Mouse (Mus musculus): ENCODE measurements at regions not wholly inside any gene's neighbourhood (a gene's known extent, or its start where the extent isn't known, plus 50 kb on each side); places are given as distances from the start of the nearest gene placed in this dataset.

DNA sequence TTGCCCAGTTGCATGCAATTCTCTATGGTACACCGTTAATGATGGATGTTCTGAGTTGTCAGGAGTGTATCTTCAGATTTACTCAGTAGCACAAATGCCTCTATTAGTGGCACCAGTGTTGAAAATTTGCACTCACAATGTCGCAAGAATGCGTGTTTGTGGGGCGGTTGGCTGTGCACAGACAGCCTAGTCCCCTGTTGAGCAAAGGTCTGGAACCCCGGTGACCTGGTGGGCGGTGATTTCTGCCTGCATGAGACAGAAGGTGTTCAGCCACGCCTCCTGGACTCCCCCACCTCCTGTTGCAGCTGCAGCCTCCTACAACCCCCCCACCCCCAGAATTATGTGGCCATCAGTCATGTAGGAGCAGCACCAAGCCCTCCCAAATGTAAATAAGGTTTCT lies 338.9 kb upstream of the Spred2 start:
- no peak for DNase-seq (ENCODE audit: low read depth, low spot score)

DNA sequence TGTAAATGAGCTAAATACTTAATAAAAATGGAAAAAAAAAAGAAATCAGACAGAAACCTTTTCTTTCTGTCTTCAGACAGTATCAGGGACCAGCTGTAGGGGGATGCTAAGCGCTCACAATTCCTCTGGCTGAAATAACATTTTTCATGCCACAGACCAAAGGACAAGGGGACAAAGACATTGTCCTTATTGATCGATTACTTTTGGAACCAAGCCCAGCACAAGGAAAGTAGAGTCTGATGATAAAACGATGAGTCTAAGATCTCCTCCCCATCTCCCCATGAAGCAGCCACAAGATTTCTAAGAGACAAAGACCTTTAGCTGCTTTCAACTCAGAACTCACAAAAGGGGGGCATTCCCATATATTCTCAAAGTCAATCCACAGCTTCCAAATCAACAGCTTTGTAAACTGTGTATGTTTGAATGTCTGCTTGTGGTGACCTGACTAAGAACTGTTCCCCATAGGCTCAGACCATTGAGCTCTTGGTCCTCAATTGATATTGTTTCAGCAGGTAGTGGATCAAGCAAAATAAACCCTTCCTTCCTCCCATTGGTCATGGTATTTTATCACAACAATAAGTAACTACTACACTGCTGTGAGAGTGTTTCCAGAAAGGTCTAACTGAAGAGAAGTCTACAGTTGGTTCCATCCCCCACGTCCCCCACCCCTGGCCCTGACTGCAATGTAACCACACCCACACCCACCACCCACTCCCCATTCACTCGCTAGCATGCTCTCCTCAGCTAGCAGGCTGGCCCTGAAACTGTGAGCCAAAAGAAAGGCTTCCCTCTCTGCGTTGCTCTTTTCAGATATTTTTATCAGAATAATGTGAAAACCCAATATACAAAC lies 331.4 kb upstream of the Spred2 start:
- no peak for DNase-seq (ENCODE audit: low read depth, low spot score)

DNA sequence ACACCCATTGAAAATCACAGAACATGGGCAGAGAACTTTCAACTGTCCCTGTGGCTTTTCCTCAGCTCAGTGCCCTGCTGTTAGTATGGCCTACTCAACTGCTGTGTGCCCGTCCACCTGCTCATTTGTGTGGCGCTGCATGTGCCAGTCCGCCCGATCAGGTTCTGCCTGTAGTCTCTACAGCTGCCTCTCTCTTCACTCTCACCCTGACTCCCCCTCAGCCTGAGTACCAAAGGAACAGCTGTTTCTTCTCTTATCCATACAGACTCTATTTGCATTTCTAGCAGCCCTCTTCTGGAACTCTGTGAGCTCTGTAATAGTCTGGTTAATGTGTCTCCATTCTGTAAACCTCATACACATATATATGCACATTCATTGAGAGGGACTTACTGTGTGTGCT lies 329.1 kb upstream of the Spred2 start:
- no peak for DNase-seq (ENCODE audit: low read depth, low spot score)

DNA sequence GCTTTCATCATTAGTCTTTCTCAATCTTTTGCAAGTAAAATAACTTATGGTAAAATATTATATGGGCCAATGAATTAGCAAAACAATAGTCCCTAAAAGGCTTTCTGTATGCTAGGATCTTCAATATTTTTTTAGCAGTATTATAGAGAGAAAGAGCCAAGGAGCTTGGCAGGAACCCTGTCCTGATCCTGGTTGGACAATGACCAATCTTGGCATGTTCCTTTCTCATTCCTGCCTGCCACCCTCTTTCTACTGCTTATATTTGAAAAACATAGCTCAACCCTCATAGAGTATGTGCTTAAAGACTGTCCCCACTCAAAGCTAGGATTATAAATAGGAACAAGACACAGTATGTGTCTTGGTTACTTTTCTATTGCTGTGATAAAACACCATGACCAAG lies 327.8 kb upstream of the Spred2 start:
- DNase-seq (ENCODE audit: low read depth, low spot score) = no peak

DNA sequence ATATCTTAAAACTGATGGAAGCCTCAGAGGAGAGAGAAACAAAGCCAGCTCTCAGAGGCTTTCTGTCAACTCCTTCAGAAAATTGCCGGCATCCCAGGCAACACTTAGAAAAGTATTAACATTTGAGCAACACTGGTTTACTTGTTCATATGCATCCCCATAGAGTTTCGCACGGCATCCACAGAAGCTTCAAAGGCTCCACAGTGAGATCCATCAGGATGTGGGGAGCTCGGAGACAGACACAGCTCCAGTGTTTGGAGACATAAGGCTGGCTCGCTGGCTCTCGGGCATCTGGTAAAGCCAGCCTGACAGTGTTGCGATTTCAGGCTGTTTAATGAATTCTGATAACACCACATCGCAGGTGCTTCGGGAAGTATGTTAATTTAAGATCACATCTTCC lies 324.7 kb upstream of the Spred2 start:
- no peak for DNase-seq (ENCODE audit: low read depth, low spot score)

DNA sequence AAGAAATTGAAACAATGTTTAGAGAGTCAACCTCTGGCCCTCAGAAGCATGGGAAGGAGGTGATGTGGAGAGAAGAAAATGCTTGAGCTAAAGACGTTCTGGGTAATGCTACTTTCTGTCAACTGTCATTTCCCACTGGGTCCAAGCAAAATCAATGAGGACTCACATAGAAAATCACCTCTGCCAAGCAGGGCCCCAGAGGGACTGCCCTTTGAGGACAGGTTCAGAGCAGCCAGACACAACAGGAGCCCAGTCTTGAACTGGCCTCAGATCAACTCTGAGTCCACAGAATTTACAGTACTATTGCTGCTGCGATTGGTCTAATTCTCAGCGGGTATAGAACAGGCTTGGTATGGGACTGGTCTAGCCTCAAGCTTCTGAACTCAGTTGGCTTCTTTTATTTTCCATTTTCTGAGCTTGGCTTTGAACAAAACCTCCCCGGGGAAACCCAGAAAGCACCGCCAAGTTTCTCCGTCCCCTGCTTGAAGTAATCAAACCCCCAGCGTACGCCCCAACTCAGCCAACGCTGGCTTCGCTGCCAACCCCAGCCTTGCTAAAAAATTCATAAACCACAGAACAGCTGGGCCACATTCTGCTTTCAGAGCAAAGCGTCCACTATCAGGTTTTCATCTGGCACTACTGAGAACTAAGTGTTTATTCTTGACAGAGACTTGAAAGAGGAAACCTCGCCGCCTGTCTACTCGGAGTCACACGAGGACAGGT lies 322.8 kb upstream of the Spred2 start:
- DNase-seq (ENCODE audit: low read depth, low spot score) = no peak

DNA sequence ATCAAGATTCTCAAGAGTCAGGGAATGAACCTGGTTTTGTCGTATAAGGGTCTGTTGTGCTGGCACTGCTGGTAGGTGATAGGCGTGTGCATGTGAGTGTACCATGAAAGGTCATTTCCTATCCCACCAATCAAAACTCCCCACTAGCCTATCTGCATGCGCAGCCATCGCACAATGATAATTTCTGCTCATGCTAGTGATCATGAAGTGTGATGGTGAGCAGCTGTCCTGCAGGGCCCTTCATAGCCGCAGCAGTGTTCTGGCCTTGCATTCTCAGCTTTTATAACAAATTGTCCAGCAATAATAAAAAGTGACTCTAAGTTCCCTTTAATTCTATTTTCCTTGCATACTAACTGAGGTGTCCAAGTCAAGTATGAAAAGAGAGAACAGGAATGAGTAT lies 321.7 kb upstream of the Spred2 start:
- DNase-seq (ENCODE audit: low read depth, low spot score) = no peak

DNA sequence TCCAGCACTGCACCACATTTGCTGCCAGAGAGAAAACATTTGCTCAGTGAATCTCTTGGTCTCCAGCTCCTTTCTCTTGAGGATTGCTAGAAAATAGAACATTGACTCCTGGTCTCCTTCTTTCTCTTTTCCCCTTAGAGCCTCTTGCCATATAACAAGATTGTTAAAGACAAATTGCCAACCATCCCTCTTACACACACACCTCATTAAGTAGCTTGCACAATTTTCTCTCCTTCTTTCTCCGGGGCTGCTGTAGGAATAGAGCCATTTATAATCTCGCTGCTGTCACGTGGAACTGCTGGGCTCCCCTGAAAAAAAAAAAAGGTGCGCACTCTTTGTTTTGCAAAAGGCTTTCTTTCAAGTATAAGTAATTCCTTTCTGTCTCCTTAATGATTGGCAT lies 318.6 kb upstream of the Spred2 start:
- DNase-seq (ENCODE audit: low read depth, low spot score) = no peak

DNA sequence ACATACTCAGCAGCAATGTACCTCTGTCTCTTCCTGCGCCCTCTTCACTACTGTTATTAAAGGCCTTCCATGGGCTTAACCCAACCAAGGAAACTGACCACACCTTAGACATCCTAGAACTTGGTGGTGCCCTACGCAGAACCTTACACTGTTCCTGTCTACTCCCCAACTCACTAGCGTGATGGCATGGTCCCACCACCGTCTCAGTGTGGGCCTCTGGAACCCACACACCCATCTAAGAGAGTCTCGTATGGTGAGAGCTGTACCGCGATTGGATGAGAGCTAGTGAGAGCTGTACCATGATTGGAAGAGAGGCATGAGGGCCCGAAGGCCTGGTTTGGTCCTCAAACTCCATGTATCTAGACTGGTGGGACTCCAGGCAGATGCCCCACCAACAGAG lies 317.2 kb upstream of the Spred2 start:
- DNase-seq (ENCODE audit: low read depth, low spot score) = no peak

DNA sequence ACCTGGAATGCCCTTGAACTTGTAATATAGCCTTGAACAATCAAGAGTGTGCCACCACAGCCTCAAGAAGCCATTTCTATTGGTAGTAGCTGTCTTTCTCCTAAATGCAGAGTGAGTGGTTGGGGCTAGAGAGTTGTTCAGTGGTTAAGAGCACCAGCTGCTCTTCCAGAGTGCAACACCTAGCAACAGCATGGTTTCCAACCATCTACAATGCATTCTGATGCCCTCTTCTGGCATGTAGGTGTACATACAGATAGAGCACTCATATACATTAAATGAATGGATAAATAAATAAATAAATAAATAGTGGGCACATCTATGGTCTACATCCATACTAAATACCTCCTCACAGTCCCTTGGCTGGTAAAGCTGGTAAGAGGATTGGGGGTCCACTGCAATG lies 316.2 kb upstream of the Spred2 start:
- no peak for DNase-seq (ENCODE audit: low read depth, low spot score)

DNA sequence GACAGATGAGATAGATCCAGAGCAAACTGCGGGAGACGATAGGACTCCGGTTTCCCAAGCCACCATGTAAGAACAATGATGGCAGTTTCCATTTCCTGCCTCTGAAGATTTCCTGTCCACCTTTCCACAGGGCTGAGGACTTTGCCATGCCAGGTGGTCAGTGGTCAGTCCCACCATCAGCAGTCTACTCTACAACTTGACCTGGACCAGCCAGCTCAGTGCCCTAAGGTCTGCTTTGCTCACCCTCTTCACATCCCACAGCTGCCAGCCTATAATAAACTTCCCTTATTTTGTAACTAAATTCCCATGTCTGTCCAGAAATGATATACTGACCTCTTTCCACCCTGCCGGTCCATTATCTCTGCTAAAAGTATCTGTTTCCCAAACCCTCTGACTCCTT lies 315.7 kb upstream of the Spred2 start:
- no peak for DNase-seq (ENCODE audit: low read depth, low spot score)

DNA sequence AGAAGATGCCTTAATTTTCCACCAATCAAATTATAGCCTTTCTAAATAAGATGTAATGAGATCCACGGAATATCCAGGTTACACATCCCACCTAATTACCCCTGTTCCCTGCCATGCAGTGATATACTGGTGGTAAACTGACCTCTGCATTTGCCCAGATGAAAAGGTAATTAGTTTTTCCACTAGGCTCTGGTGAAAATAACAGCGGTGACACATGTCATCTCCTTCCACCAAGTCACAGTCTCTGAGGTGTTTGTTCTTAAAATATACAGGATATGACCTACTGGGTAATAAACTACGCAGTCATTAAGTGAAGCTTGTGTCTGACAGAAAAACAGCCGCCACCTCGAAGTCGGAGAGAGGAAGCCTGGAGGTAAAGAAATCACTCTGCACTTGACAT lies 313.6 kb upstream of the Spred2 start:
- DNase-seq (ENCODE audit: low read depth, low spot score) = peak; percentile 52

DNA sequence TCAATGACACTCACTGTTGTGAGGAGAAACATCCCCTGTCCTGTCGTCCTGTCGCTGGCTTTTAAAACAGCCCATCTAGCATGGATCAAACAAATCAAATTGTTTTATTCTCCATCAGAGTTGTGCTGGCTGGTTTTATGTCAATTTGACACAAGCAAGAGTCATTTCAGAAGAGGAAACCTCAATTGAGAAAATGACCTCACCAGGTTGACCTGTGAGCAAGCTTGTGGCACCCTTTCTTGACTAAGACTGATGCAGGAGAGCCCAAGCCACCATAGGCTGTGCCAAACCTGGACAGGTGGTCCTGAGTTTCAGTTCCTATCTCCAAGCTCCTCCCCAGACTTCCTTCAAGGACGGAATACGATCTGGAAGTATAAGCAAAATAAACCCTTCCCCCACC lies 313.0 kb upstream of the Spred2 start:
- no peak for DNase-seq (ENCODE audit: low read depth, low spot score)

DNA sequence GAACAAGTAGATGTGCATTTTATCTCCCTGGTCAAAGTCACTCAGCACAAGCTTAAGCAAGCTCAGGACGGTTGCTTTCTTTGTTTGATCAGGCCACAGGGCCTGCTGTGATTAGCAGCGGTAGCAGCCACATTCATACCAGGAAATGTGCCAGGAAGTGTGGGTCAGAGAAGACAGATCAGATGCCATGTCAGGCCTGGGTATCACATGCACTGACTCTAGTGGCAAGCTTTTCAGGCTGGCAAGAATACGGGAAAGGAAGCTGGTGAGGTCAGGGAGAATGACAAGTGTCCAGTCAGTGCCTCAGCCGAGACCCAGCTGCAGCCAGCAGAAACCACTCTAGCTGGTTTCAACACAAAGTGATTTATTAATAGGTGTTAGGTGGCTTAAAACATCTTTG lies 307.7 kb upstream of the Spred2 start:
- DNase-seq (ENCODE audit: low read depth, low spot score) = no peak

DNA sequence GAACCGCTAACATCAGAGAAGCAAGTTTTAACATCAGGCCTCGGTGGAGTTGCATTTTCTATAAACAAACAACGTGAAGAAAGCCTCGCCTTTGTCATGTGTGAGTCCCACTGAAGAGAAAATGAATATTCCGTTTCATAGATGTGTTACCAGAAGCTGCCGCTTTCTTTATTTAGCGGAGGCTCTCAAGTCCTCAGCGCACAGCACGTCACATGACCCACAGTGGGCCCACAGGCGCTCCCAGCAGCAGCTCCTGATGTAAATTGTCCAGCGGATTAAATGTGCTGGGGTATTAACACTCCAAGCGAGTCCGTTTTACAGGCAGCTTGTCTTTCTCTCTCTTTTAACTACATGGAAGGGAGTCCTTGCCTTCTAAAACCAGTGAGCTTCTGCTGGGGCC lies 304.7 kb upstream of the Spred2 start:
- no peak for DNase-seq (ENCODE audit: low read depth, low spot score)

DNA sequence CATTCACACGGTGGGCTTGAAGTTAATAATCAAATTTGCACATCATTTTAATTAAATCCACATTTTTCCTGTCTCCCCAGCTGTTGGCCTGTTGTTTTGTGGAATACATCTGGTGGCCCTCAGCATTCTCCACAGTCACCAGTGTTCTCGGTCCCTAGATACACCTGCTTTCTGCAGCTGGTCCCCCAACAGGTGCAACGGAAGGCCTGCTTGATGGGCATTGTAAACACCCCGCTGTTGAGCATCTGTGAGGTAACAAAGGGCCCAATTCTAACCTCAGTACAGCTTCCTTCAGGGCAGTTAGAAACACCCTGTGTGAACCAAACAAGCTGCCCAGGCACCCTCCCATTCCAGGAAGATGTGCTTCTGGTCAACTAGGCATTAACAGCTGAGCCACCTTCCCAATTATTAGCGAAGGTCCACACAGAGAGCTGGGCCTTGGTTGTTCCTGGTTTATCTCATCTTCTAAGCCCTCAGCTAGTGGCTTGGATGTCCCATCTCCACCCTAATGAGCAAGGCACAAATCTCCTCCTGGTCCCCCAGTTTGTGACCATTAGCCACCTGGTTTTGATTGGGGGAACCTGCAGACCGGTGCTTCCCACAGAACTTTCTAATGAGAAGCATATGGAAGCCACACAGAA lies 293.0 kb upstream of the Spred2 start:
- DNase-seq (ENCODE audit: low read depth, low spot score) = peak; percentile 80

DNA sequence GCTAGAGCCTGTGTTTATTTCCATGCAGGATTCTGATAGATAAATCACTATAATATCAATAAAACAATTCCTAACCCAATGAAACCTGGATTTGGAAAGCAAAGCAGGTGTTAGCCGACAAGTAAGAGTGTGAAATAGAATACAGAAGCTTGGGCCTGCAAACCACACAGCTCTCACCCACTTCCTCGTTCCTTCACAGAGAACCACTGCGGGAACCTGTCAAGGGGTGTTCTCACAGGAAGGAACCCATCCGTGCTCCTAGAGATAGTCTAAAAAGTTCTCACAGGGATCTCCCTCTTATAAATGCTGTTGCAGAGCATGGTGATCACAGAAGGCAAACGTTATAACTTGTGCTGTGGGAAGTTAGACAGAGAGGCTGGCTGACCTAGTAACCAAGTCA lies 291.7 kb upstream of the Spred2 start:
- DNase-seq (ENCODE audit: low read depth, low spot score) = no peak

DNA sequence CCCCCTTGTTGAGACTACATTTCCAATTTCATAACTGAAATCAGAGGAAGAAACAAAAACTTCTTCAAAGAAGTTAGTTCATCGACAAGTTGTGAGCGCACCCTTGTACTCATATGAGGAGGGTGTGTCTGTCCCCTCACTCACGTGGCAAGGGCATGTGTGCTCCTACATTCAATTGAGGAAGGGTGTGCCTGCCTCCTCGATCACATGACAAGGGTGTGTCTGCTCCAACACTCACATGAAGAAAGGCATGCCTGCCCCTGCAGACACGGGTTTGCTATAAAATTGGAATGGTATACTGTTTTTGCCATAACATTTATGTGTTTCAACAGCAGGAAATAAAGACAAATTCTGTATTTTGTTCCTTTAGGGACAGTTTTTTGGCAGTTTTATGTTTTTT lies 290.6 kb upstream of the Spred2 start:
- DNase-seq (ENCODE audit: low read depth, low spot score) = no peak

DNA sequence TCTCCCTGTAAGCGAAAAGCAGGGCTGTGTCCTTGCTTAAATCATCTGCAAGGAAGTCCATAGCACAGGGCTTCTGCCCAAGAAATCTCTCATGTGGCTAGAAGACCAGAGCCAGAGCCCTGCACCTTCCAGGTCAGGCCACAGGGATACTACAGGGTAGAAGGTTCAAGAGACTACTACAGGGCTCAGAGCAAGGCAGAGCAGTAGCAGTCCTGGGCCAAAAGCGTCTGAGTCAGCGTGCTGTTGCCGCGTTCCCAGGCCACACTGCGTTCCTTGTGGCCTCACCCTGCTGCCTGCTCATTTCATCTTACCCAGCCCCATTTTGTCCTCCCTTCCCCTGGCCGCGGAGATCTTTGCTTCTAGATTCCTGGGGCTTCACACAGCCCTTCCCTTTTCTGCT lies 283.0 kb upstream of the Spred2 start:
- DNase-seq (ENCODE audit: low read depth, low spot score) = no peak

DNA sequence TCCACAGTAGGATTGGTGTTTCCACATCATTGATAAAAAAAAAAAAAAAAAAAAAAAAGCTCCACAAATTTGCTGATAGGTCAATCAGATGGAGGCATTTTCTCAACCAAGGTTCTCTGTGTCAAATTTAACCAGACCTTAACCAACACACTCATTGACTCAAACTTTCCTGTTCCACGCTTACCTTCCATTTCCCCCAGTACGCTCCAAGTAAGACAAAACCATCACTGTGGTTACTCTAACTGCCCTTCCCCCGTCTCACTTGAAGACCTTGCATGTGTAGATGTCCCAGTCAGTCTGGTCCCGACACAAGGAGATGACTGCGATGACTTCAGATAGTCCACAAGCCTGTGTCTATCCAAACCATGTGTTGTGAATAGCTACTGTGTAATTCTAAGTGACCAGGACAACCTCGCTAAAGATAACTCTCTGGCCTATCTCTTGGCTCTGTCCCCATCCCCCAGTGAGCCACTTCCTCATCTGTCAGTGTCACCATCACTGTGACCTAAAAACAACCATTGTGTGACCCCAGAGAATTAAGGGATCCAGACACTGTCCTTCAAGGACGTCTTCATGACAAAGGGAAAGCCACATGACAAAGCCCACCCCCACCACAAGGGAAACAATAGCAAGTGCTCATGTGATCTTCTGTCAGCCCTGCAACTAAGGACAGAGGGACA lies 279.9 kb upstream of the Spred2 start:
- DNase-seq (ENCODE audit: low read depth, low spot score) = no peak

DNA sequence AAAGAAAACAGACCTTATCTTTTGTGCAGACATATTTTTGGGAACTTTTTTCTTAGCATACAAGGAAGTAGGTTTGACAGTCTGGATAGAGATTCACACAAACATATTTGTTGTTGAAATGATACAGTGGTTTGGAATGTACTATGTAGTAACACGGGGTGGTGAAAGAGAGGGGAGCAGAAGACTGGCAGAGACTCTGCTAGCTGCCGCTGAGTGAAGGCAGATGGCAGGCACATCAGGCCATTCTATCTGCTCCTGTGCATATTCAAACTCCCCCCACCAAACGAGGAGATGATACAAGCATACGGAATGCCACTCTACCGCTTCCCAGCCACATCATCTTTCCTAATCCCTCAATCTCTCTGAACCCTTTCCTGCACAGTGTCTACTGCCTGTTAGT lies 279.1 kb upstream of the Spred2 start:
- DNase-seq (ENCODE audit: low read depth, low spot score) = no peak

DNA sequence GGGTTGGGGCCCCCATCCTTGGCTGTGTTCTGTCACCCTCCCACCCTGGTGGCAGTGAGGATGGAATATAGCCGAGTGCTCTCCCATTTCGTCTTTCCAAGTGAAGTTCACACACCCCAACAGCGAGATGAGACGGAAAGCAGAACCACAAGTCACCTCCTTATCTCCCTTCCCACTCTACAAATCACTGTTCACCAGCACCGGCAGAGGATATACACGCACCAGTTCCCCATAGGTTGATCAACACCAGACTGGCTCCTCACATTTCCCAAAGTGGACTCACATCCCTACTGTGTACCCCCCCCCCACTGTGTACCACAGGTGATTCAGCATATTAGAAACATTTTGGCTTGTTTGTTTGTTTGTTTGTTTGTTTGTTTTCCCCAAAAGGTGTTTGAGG lies 272.7 kb upstream of the Spred2 start:
- no peak for DNase-seq (ENCODE audit: low read depth, low spot score)
